Mouse (Mus musculus) cortical plate, adult 2 months (tissue): ENCODE measurements around the gene Nup214. TPM values are rescaled to one million over a fixed set of nuclear protein-coding genes. Genes with fewer than 3 reads are reported as not detected.

Source experiments
- H3K27ac ChIP-seq: fragments of 200-500 bp; 2 replicates; pipeline ENCODE4 v1.5.1; 2012; ENCODE audit warnings: low read length, control low read depth, inconsistent platforms; ENCODE audit not compliant: insufficient read depth
- H3K4me1 ChIP-seq: fragments of 200-500 bp; 2 replicates; pipeline ENCODE4 v1.6.1; 2011; ENCODE audit warnings: low read length; ENCODE audit not compliant: control insufficient read depth, insufficient read depth
- H3K4me3 ChIP-seq: fragments of 200-500 bp; 2 replicates; pipeline ENCODE4 v1.5.1; 2011; ENCODE audit warnings: mild to moderate bottlenecking, low read length, control low read depth; ENCODE audit not compliant: insufficient read depth
- CTCF ChIP-seq: fragments of 200-500 bp; IDR thresholded peaks from 2 replicates; pipeline ENCODE4 v1.5.1; 2011; ENCODE audit warnings: mild to moderate bottlenecking, control low read depth, low read length; ENCODE audit not compliant: insufficient read depth; ENCODE audit errors: extremely low read depth
- POLR2A ChIP-seq: fragments of 200-500 bp; IDR thresholded peaks from 2 replicates; pipeline ENCODE4 v1.6.1; 2011; ENCODE audit warnings: mild to moderate bottlenecking, low read length, control low read depth; ENCODE audit not compliant: insufficient read depth; ENCODE audit errors: extremely low read depth
- polyA plus RNA-seq: library from polyadenylated mRNA; depleted of rRNA; stranded (reverse); fragments of >200 nt; gene quantifications from 2 replicates; pipeline ENCODE4 v1.2.3, GENCODE M21; 2012

Gene Nup214
- polyA plus RNA-seq, 1 experiment, result 34.1 TPM

GRCm38 (mm10) chr2:31950058-31950871, 24.0 kb upstream of the Nup214 start, which contains the start of gene Aif1l:
Gene Aif1l (plus strand): TSS chr2:31950139.
- H3K27ac ChIP-seq, result no peak within 1 kb of the TSS
- H3K4me3 ChIP-seq, result peak within 1 kb of the TSS; percentile 35
- TF ChIP-seq CTCF, result no peak
- no peak for TF ChIP-seq POLR2A

GRCm38 (mm10) chr2:31950966-31951365, 23.3 kb upstream of the Nup214 start:
- H3K4me1 ChIP-seq, result no peaks in the 10 kb centered on the region
- no peak overlapping the region for H3K27ac ChIP-seq
- TF ChIP-seq CTCF, result no peak
- TF ChIP-seq POLR2A, result no peak
- peak overlapping the region; percentile 35; the same call in 1 of the 2 replicates for H3K4me3 ChIP-seq

More at GRCm38 (mm10) chr2:31950058-31950871, 24.0 kb upstream of the Nup214 start, which contains the start of gene Aif1l:
- no peaks in the 10 kb centered on the region for H3K4me1 ChIP-seq

- TF ChIP-seq CTCF (no peak), POLR2A (no peak)
- Histone ChIP-seq H3K27ac (no peak overlapping the region), H3K4me3 (no peak overlapping the region), H3K4me1 (no peaks in the 10 kb centered on the region)
Observed at GRCm38 (mm10) chr2:31952236-31952635, 22.0 kb upstream of the Nup214 start.

- H3K4me1 ChIP-seq, result no peaks in the 10 kb centered on the region
- TF ChIP-seq CTCF (no peak), POLR2A (no peak)
- H3K4me3 ChIP-seq, result no peak overlapping the region
- no peak overlapping the region for H3K27ac ChIP-seq
Observed at GRCm38 (mm10) chr2:31952725-31953124, 21.5 kb upstream of the Nup214 start.

- H3K4me3 ChIP-seq, result no peak overlapping the region
- H3K27ac ChIP-seq, result no peak overlapping the region
- no peak for TF ChIP-seq POLR2A
- TF ChIP-seq CTCF, result no peak
- no peaks in the 10 kb centered on the region for H3K4me1 ChIP-seq
Observed at GRCm38 (mm10) chr2:31953687-31954086, 20.5 kb upstream of the Nup214 start.

- no peaks in the 10 kb centered on the region for H3K4me1 ChIP-seq
- H3K27ac ChIP-seq, result no peak overlapping the region
- TF ChIP-seq POLR2A, result no peak
- no peak for TF ChIP-seq CTCF
- no peak overlapping the region for H3K4me3 ChIP-seq
Observed at GRCm38 (mm10) chr2:31954779-31955181, 19.5 kb upstream of the Nup214 start.

GRCm38 (mm10) chr2:31955686-31956085, 18.6 kb upstream of the Nup214 start:
- TF ChIP-seq CTCF, result no peak
- no peak for TF ChIP-seq POLR2A
- no peak overlapping the region for H3K4me3 ChIP-seq
- no peaks in the 10 kb centered on the region for H3K4me1 ChIP-seq
- H3K27ac ChIP-seq, result no peak overlapping the region

- Histone ChIP-seq H3K4me3 (no peak overlapping the region), H3K4me1 (no peaks in the 10 kb centered on the region; the same call in 1 of the 2 replicates), H3K27ac (no peak overlapping the region)
- TF ChIP-seq POLR2A (no peak), CTCF (no peak)
Observed at GRCm38 (mm10) chr2:31957211-31957610, 17.0 kb upstream of the Nup214 start.

GRCm38 (mm10) chr2:31960986-31961385, 13.2 kb upstream of the Nup214 start:
- H3K4me1 ChIP-seq, result no peaks in the 10 kb centered on the region; the same call in 1 of the 2 replicates
- no peak overlapping the region for H3K27ac ChIP-seq
- no peak for TF ChIP-seq CTCF
- no peak for TF ChIP-seq POLR2A
- H3K4me3 ChIP-seq, result no peak overlapping the region

GRCm38 (mm10) chr2:31961791-31962222, 12.4 kb upstream of the Nup214 start:
- Histone ChIP-seq H3K4me1 (no peaks in the 10 kb centered on the region; the same call in 1 of the 2 replicates), H3K27ac (peak overlapping the region; percentile 91; the same call in 1 of the 2 replicates)
- no peak for TF ChIP-seq POLR2A
- TF ChIP-seq CTCF, result no peak

GRCm38 (mm10) chr2:31962501-31963224, 11.6 kb upstream of the Nup214 start:
- H3K4me3 ChIP-seq, result no peak overlapping the region
- no peaks in the 10 kb centered on the region; the same call in 1 of the 2 replicates for H3K4me1 ChIP-seq
- peak overlapping the region; percentile 91 for H3K27ac ChIP-seq
- TF ChIP-seq CTCF (no peak), POLR2A (no peak)

More at GRCm38 (mm10) chr2:31961791-31962222, 12.4 kb upstream of the Nup214 start:
- no peak overlapping the region for H3K4me3 ChIP-seq
